Mouse (Mus musculus): ENCODE results near the gene Mpdz.

- TF ChIP-seq POU5F1 (IDR thresholded peaks at IDR 0.05; ENCODE audit: borderline replicate concordance, low read length) (no peak), CTCF (conservative IDR thresholded peaks at IDR 0.05; ENCODE audit: low read length) (no peak)
Observed at GRCm38 (mm10) chr4:81483887-81484602, 41.4 kb upstream of the Mpdz start.
